Mouse (Mus musculus) hindbrain, embryonic 10.5 days (tissue): ENCODE results near the gene Ankrd33b. TPM values are rescaled to one million over a fixed set of nuclear protein-coding genes. Genes with fewer than 3 reads are reported as not detected.

Experiments
- DNase-seq: peaks from one replicate; pipeline ENCODE4 v3.0.0-alpha.2; 2017; ENCODE audit warnings: low spot score
- H3K27ac ChIP-seq: fragments of 300-500 bp; sonication (generic); 2 replicates; pipeline ENCODE4 v1.5.1; 2016; ENCODE audit warnings: mild to moderate bottlenecking, moderate library complexity
- H3K27me3 ChIP-seq: fragments of 300-500 bp; sonication (generic); 2 replicates; pipeline ENCODE4 v1.6.1; 2016; ENCODE audit warnings: mild to moderate bottlenecking; ENCODE audit not compliant: poor library complexity, insufficient read depth, severe bottlenecking
- H3K36me3 ChIP-seq: fragments of 300-500 bp; sonication (generic); 2 replicates; pipeline ENCODE4 v1.6.1; 2016; ENCODE audit warnings: mild to moderate bottlenecking, moderate library complexity
- H3K4me1 ChIP-seq: fragments of 300-500 bp; sonication (generic); replicated peaks from 2 replicates; pipeline ENCODE4 v1.6.1; 2016; ENCODE audit warnings: mild to moderate bottlenecking
- H3K4me3 ChIP-seq: fragments of 300-500 bp; sonication (generic); 2 replicates; pipeline ENCODE4 v1.5.1; 2016; ENCODE audit warnings: mild to moderate bottlenecking, moderate library complexity
- H3K9me3 ChIP-seq: fragments of 300-500 bp; sonication (generic); 2 replicates; pipeline ENCODE4 v1.6.1; 2016; ENCODE audit warnings: mild to moderate bottlenecking, moderate library complexity
- WGBS: fragments of 180-500 bp; shearing (Covaris S2); methylation state at CpG from one replicate; pipeline ENCODE4 v1.1.7; 2016; 5-methylcytosine and 5-hydroxymethylcytosine counted together
- polyA plus RNA-seq: library from polyadenylated mRNA; unstranded; fragments of >200 nt; fragmentation: Nextera tagmentation; extraction: Ambion mirVana; gene quantifications from 2 replicates; pipeline ENCODE4 v1.2.1, GENCODE M21; 2016

The Ankrd33b gene
- polyA plus RNA-seq, 1 experiment from 2014 or later: 0.39 TPM

GRCm38 (mm10) chr15:31345366-31345765, 22.2 kb downstream of the Ankrd33b start:
- peaks cover 15% of the 10 kb centered on the region; the same call in 1 of the 2 replicates for H3K4me1 ChIP-seq
- 88% methylated on average over 9 of the region's 9 CpGs for WGBS
- no peaks in the 10 kb centered on the region for H3K36me3 ChIP-seq
- H3K9me3 ChIP-seq: no peaks in the 10 kb centered on the region
- no peaks in the 10 kb centered on the region for H3K27me3 ChIP-seq
- H3K27ac ChIP-seq: no peak overlapping the region
- DNase-seq: no peak
- no peak overlapping the region for H3K4me3 ChIP-seq

GRCm38 (mm10) chr15:31344811-31345211, 22.7 kb downstream of the Ankrd33b start:
- H3K9me3 ChIP-seq: no peaks in the 10 kb centered on the region
- 88% methylated on average over 18 of the region's 18 CpGs for WGBS
- no peaks in the 10 kb centered on the region for H3K36me3 ChIP-seq
- H3K4me1 ChIP-seq: peaks cover 15% of the 10 kb centered on the region; the same call in 1 of the 2 replicates
- H3K27me3 ChIP-seq: no peaks in the 10 kb centered on the region
- no peak for DNase-seq
- H3K4me3 ChIP-seq: no peak overlapping the region
- no peak overlapping the region for H3K27ac ChIP-seq

GRCm38 (mm10) chr15:31343602-31344001, 23.9 kb downstream of the Ankrd33b start:
- DNase-seq: no peak
- no peaks in the 10 kb centered on the region for H3K27me3 ChIP-seq
- no peak overlapping the region for H3K4me3 ChIP-seq
- WGBS: 13% methylated on average over 6 of the region's 6 CpGs
- no peaks in the 10 kb centered on the region for H3K36me3 ChIP-seq
- H3K9me3 ChIP-seq: no peaks in the 10 kb centered on the region
- no peak overlapping the region for H3K27ac ChIP-seq
- H3K4me1 ChIP-seq: peaks cover 15% of the 10 kb centered on the region; the same call in 1 of the 2 replicates

GRCm38 (mm10) chr15:31342496-31342901, 25.0 kb downstream of the Ankrd33b start:
- WGBS: 62% methylated on average over 8 of the region's 8 CpGs
- H3K9me3 ChIP-seq: no peaks in the 10 kb centered on the region

GRCm38 (mm10) chr15:31342001-31342400, 25.5 kb downstream of the Ankrd33b start:
- Histone ChIP-seq H3K27me3 (no peaks in the 10 kb centered on the region), H3K36me3 (no peaks in the 10 kb centered on the region), H3K9me3 (no peaks in the 10 kb centered on the region), H3K4me1 (peaks cover 15% of the 10 kb centered on the region; the same call in 1 of the 2 replicates), H3K27ac (no peak overlapping the region), H3K4me3 (no peak overlapping the region)
- no peak for DNase-seq
- WGBS: 52% methylated on average over 1 of the region's 1 CpGs

More at GRCm38 (mm10) chr15:31342496-31342901, 25.0 kb downstream of the Ankrd33b start:
- Histone ChIP-seq H3K27ac (no peak overlapping the region), H3K36me3 (no peaks in the 10 kb centered on the region), H3K4me3 (no peak overlapping the region), H3K4me1 (peaks cover 15% of the 10 kb centered on the region; the same call in 1 of the 2 replicates), H3K27me3 (no peaks in the 10 kb centered on the region)
- no peak for DNase-seq

GRCm38 (mm10) chr15:31338656-31339291, 28.8 kb downstream of the Ankrd33b start:
- Histone ChIP-seq H3K4me3 (no peak overlapping the region), H3K27me3 (no peaks in the 10 kb centered on the region), H3K27ac (no peak overlapping the region), H3K4me1 (peaks cover 18% of the 10 kb centered on the region; the same call in 1 of the 2 replicates), H3K9me3 (no peaks in the 10 kb centered on the region), H3K36me3 (no peaks in the 10 kb centered on the region)
- DNase-seq: no peak
- WGBS: 82% methylated on average over 10 of the region's 10 CpGs

- DNase-seq: no peak
- H3K4me3 ChIP-seq: no peak overlapping the region
- 88% methylated on average over 6 of the region's 6 CpGs for WGBS
- H3K27me3 ChIP-seq: no peaks in the 10 kb centered on the region
- no peaks in the 10 kb centered on the region for H3K9me3 ChIP-seq
- no peaks in the 10 kb centered on the region for H3K36me3 ChIP-seq
- H3K4me1 ChIP-seq: peaks cover 12% of the 10 kb centered on the region; the same call in 1 of the 2 replicates
- no peak overlapping the region for H3K27ac ChIP-seq
These were observed 29.5 kb downstream of the Ankrd33b start for GRCm38 (mm10) chr15:31337983-31338382.

- H3K27ac ChIP-seq: no peak overlapping the region
- H3K4me1 ChIP-seq: peaks cover 12% of the 10 kb centered on the region; the same call in 1 of the 2 replicates
- H3K4me3 ChIP-seq: no peak overlapping the region
- H3K27me3 ChIP-seq: no peaks in the 10 kb centered on the region
- H3K9me3 ChIP-seq: no peaks in the 10 kb centered on the region
- WGBS: 90% methylated on average over 14 of the region's 14 CpGs
- no peak for DNase-seq
- H3K36me3 ChIP-seq: no peaks in the 10 kb centered on the region
These were observed 30.3 kb downstream of the Ankrd33b start for GRCm38 (mm10) chr15:31337192-31337741.

- DNase-seq: no peak
- 73% methylated on average over 4 of the region's 4 CpGs for WGBS
- Histone ChIP-seq H3K4me1 (peaks cover 6% of the 10 kb centered on the region; the same call in 1 of the 2 replicates), H3K27ac (no peak overlapping the region), H3K27me3 (no peaks in the 10 kb centered on the region), H3K9me3 (no peaks in the 10 kb centered on the region), H3K4me3 (no peak overlapping the region), H3K36me3 (no peaks in the 10 kb centered on the region)
These were observed 30.8 kb downstream of the Ankrd33b start for GRCm38 (mm10) chr15:31336685-31337084.

- WGBS: 97% methylated on average over 5 of the region's 5 CpGs
- DNase-seq: no peak
- no peak overlapping the region for H3K27ac ChIP-seq
- H3K4me3 ChIP-seq: no peak overlapping the region
- peaks cover 9% of the 10 kb centered on the region; the same call in 1 of the 2 replicates for H3K4me1 ChIP-seq
- no peaks in the 10 kb centered on the region for H3K27me3 ChIP-seq
- no peaks in the 10 kb centered on the region for H3K9me3 ChIP-seq
- no peaks in the 10 kb centered on the region for H3K36me3 ChIP-seq
These were observed 32.7 kb downstream of the Ankrd33b start for GRCm38 (mm10) chr15:31334829-31335228.

GRCm38 (mm10) chr15:31332541-31333163, 34.9 kb downstream of the Ankrd33b start:
- WGBS: 85% methylated on average over 7 of the region's 7 CpGs
- H3K4me3 ChIP-seq: no peak overlapping the region
- DNase-seq: no peak
- peaks cover 26% of the 10 kb centered on the region for H3K4me1 ChIP-seq
- H3K27ac ChIP-seq: no peak overlapping the region
- H3K9me3 ChIP-seq: no peaks in the 10 kb centered on the region
- no peaks in the 10 kb centered on the region for H3K36me3 ChIP-seq
- H3K27me3 ChIP-seq: no peaks in the 10 kb centered on the region

- Histone ChIP-seq H3K27me3 (no peaks in the 10 kb centered on the region), H3K9me3 (no peaks in the 10 kb centered on the region), H3K4me1 (peaks cover 26% of the 10 kb centered on the region), H3K4me3 (no peak overlapping the region), H3K36me3 (no peaks in the 10 kb centered on the region), H3K27ac (no peak overlapping the region)
- no peak for DNase-seq
- WGBS: 73% methylated on average over 4 of the region's 4 CpGs
These were observed 35.8 kb downstream of the Ankrd33b start for GRCm38 (mm10) chr15:31331742-31332141.

GRCm38 (mm10) chr15:31328082-31328614, 39.4 kb downstream of the Ankrd33b start:
- Histone ChIP-seq H3K4me3 (no peak overlapping the region), H3K9me3 (no peaks in the 10 kb centered on the region), H3K36me3 (no peaks in the 10 kb centered on the region), H3K27ac (no peak overlapping the region), H3K27me3 (no peaks in the 10 kb centered on the region), H3K4me1 (peaks cover 20% of the 10 kb centered on the region)
- WGBS: 81% methylated on average over 9 of the region's 9 CpGs
- no peak for DNase-seq
